Mouse (Mus musculus) ES-E14 (cell line): ENCODE results near the gene Pex7.

Experiments used
- HCFC1 ChIP-seq: IDR thresholded peaks from 2 replicates; pipeline ENCODE4 v1.6.1; 2012; ENCODE audit warnings: low read length, inconsistent platforms, borderline replicate concordance; ENCODE audit not compliant: insufficient read depth
- MAFK ChIP-seq: IDR thresholded peaks from 2 replicates; pipeline ENCODE4 v1.6.1; 2014; ENCODE audit warnings: mild to moderate bottlenecking, low read depth, low read length, inconsistent platforms; ENCODE audit not compliant: insufficient read depth
- ZC3H11A ChIP-seq: IDR thresholded peaks from 2 replicates; pipeline ENCODE4 v1.6.1; 2012; ENCODE audit warnings: low read depth, mild to moderate bottlenecking, inconsistent platforms, low read length, borderline replicate concordance

GRCm38 (mm10) chr10:19924256-19924655, 16.8 kb upstream of the Pex7 start:
- TF ChIP-seq HCFC1, result no peak
- TF ChIP-seq MAFK, result no peak
- no peak for TF ChIP-seq ZC3H11A
